Mouse (Mus musculus): ENCODE data around the gene Pgm5. TPM values are rescaled to one million over a fixed set of nuclear protein-coding genes. Genes with fewer than 3 reads are reported as not detected.
"Not testable (repeated sequence)": the region's sequence is repeated elsewhere in the genome, so short reads cannot be mapped to it uniquely, and the experiment has no call there.

Gene Pgm5
- polyA plus RNA-seq, 1 experiment from 2014 or later = 6.5 TPM

DNA sequence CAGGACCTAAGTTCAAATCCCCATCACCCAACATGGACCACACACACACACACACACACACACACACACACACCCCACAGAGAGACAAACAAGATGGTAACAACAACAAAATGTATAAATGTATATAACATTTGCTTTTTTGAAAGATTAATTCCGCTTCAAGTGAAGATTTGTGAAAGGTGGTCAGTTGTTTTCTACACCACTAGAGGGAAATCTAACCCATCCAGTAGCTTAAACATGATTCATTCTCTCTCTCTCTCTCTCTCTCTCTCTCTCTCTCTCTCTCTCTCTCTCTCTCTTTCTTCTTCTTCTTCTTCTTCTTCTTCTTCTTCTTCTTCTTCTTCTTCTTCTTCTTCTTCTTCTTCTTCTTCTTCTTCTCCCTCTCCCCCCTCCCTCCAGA, 158.5 kb downstream of the Pgm5 start:
- H3K4me1 ChIP-seq = not testable (repeated sequence)

DNA sequence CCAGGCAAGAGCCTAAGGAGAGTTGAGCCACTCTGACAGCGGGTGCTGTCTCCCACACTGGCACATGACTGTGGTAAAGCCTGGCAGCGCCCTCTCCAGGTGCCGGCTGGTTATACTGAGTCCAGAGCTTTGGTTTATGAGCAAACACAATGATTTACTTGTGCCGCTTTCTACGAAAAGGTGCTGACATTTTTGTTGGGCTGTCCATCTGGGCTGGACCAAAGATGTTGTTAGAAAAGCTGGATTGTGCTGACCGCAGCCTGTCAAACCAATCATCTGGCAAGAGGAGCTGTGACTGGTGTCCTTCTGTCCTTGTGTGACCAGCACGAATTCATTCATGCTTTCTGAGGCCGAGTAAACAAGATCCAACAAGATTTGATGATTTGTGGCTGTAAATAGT, 159.9 kb downstream of the Pgm5 start:
- H3K36me3 ChIP-seq = no peaks in the 10 kb centered on the region
- WGBS = 70% methylated on average over 8 of the region's 8 CpGs
- no peaks in the 10 kb centered on the region for H3K4me1 ChIP-seq
- no peaks in the 10 kb centered on the region for H3K27me3 ChIP-seq
- no peaks in the 10 kb centered on the region for H3K9me3 ChIP-seq (replicated peaks)
- no peak for ATAC-seq (ENCODE audit: insufficient number of reproducible peaks, low FRiP score, low TSS enrichment, low read depth)
- H3K4me3 ChIP-seq (replicated peaks) = no peak overlapping the region
- H3K9ac ChIP-seq = no peak overlapping the region
- no peak overlapping the region for H3K4me2 ChIP-seq (replicated peaks)
- no peak overlapping the region for H3K27ac ChIP-seq (replicated peaks)

More for the DNA sequence above, 158.5 kb downstream of the Pgm5 start:
- H3K4me3 ChIP-seq (replicated peaks); H3K9ac ChIP-seq; H3K4me2 ChIP-seq (replicated peaks); H3K27me3 ChIP-seq; H3K36me3 ChIP-seq; H3K27ac ChIP-seq (replicated peaks); H3K9me3 ChIP-seq (replicated peaks); ATAC-seq (ENCODE audit: insufficient number of reproducible peaks, low FRiP score, low TSS enrichment, low read depth): not testable (repeated sequence)
- 47% methylated on average over 1 of the region's 1 CpGs for WGBS

DNA sequence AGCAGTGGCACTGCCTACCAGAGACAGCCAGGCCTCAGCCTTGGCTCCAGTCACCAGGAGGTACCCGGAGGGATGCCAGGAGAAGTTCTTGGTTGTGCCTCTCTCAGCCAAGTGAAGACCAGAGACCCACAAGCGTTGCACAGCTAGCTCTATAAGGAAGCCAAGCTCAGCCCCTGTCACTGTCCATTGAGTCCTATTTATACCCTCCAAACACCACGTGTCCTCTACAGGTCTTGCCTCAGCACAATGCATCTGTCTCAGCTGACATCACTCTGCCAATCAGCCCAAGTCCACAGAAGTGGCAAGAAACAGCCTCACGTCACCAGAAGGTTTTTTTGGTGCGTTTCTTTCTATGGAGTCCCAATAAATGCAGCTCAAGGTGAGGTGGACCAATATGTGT, 161.0 kb downstream of the Pgm5 start:
- no peak for ATAC-seq (ENCODE audit: insufficient number of reproducible peaks, low FRiP score, low TSS enrichment, low read depth)
- no peaks in the 10 kb centered on the region for H3K36me3 ChIP-seq
- no peak overlapping the region for H3K4me2 ChIP-seq (replicated peaks)
- H3K27me3 ChIP-seq = no peaks in the 10 kb centered on the region
- H3K4me1 ChIP-seq = no peaks in the 10 kb centered on the region
- no peaks in the 10 kb centered on the region for H3K9me3 ChIP-seq (replicated peaks)
- H3K4me3 ChIP-seq (replicated peaks) = no peak overlapping the region
- no peak overlapping the region for H3K27ac ChIP-seq (replicated peaks)
- H3K9ac ChIP-seq = no peak overlapping the region
- WGBS = 89% methylated on average over 5 of the region's 5 CpGs

DNA sequence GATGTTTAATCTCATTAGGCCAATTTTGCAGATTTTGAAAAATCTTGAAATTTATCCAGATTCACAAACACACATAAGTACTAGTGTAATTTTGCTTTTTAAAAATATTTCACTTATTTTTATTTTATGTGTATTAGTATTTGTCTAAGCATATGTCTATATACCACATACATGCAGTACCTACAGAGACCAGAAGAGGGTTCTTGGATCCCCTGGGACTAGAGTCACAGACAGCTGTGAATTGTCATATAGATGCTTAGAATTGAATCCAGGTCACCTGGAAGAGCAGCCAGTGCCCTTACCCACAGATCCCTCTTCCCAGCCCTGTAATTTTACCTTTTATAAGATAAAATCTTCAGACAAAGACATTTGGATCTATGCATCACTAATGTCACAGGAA, 161.7 kb downstream of the Pgm5 start:
- Histone ChIP-seq H3K4me3 (replicated peaks) (no peak overlapping the region), H3K9me3 (replicated peaks) (no peaks in the 10 kb centered on the region), H3K36me3 (no peaks in the 10 kb centered on the region), H3K9ac (no peak overlapping the region), H3K4me1 (no peaks in the 10 kb centered on the region), H3K4me2 (replicated peaks) (no peak overlapping the region), H3K27me3 (no peaks in the 10 kb centered on the region), H3K27ac (replicated peaks) (no peak overlapping the region)
- no peak for ATAC-seq (ENCODE audit: insufficient number of reproducible peaks, low FRiP score, low TSS enrichment, low read depth)

DNA sequence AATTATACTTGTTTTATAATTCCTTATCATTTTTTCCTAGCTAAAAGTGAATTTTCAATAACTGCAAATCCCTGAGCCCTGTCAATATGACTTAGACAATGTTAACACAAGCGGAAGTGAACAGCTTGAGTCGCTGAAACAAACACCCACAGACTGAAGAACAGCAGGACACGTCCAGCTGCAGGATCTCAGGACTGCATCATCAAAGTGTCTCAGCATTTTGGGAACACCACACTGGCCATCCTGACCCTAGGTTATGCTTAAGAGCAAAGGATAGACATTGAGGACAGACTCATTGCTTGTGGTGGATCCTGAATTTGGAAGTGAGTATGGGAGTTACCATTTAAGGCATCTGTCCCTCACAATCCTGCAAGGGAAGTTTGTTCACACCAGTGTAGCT, 162.5 kb downstream of the Pgm5 start:
- no peak for ATAC-seq (ENCODE audit: insufficient number of reproducible peaks, low FRiP score, low TSS enrichment, low read depth)
- H3K4me1 ChIP-seq = no peaks in the 10 kb centered on the region
- no peaks in the 10 kb centered on the region for H3K27me3 ChIP-seq
- no peak overlapping the region for H3K27ac ChIP-seq (replicated peaks)
- no peak overlapping the region for H3K4me3 ChIP-seq (replicated peaks)
- no peaks in the 10 kb centered on the region for H3K9me3 ChIP-seq (replicated peaks)
- no peak overlapping the region for H3K9ac ChIP-seq
- H3K4me2 ChIP-seq (replicated peaks) = no peak overlapping the region
- no peaks in the 10 kb centered on the region for H3K36me3 ChIP-seq
- WGBS = 84% methylated on average over 3 of the region's 3 CpGs

DNA sequence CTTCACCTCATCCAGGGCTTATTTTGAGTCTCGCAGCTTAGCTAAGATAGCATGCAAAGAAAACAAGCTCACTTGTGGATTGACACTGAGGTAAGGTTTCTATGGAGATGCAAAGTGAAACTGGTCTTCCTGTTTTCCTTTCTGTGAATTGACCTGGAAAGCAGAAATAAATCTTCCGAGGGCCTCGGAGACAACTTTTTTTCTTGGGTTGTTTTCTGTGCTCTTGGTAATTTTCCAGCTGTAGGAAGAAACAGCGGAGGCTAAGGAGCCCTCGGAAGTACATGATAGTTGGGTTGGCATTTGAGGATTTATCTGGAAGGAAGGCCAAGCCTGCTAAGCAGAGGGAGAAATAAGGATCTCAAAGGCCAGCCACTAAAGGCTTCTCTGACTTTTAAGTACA, 163.0 kb downstream of the Pgm5 start:
- H3K9me3 ChIP-seq (replicated peaks) = no peaks in the 10 kb centered on the region
- no peak overlapping the region for H3K4me3 ChIP-seq (replicated peaks)
- H3K9ac ChIP-seq = no peak overlapping the region
- ATAC-seq (ENCODE audit: insufficient number of reproducible peaks, low FRiP score, low TSS enrichment, low read depth) = no peak
- H3K27me3 ChIP-seq = no peaks in the 10 kb centered on the region
- H3K27ac ChIP-seq (replicated peaks) = no peak overlapping the region
- no peak overlapping the region for H3K4me2 ChIP-seq (replicated peaks)
- WGBS = 61% methylated on average over 5 of the region's 5 CpGs
- H3K36me3 ChIP-seq = no peaks in the 10 kb centered on the region
- no peaks in the 10 kb centered on the region for H3K4me1 ChIP-seq

DNA sequence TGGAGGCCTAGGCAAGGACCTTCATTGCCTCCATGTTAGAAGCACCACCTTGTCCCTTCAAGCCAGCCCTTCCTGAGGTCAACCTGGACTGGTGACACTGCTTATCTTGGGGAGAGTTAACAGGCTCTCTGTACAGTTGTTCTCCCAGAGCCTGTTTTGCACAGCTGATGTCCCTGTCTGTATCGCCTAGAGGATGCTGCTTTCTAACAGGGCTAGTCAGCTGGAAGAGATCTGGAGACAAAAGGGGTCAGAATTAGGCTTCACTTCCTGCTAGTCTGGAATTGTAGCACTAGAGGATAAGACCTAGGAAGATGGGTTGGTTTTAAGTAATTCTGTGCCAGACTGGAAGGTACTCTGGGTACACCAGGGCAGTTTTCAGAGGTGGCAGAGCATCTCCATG, 163.7 kb downstream of the Pgm5 start:
- H3K4me3 ChIP-seq (replicated peaks) = no peak overlapping the region
- WGBS = 71% methylated on average over 1 of the region's 1 CpGs
- H3K27ac ChIP-seq (replicated peaks) = no peak overlapping the region
- no peaks in the 10 kb centered on the region for H3K4me1 ChIP-seq
- H3K27me3 ChIP-seq = no peaks in the 10 kb centered on the region
- ATAC-seq (ENCODE audit: insufficient number of reproducible peaks, low FRiP score, low TSS enrichment, low read depth) = no peak
- H3K9ac ChIP-seq = no peak overlapping the region
- no peaks in the 10 kb centered on the region for H3K36me3 ChIP-seq
- H3K4me2 ChIP-seq (replicated peaks) = no peak overlapping the region
- H3K9me3 ChIP-seq (replicated peaks) = no peaks in the 10 kb centered on the region

DNA sequence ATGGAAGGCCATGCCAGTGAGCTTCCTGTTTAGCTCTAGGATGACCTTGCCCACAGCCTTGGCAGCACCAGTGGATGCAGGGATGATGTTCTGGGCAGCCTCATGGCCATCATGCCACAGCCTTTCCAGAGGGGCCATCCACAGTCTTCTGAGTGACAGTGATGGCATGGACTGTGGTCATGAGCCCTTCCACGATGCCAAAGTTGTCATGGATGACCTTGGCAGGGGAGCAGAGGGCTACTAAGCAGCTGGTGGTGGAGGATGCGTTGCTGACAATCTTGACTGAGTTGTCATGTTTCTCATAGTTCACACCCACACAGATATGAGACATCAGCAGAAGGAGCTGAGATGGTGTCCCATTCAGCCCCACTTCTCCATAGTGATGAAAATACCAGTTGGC, 169.0 kb downstream of the Pgm5 start:
- H3K9me3 ChIP-seq (replicated peaks) = no peaks in the 10 kb centered on the region
- no peak overlapping the region for H3K9ac ChIP-seq
- ATAC-seq (ENCODE audit: insufficient number of reproducible peaks, low FRiP score, low TSS enrichment, low read depth) = no peak
- no peaks in the 10 kb centered on the region for H3K4me1 ChIP-seq
- 87% methylated on average over 2 of the region's 2 CpGs for WGBS
- no peak overlapping the region for H3K4me3 ChIP-seq (replicated peaks)
- no peaks in the 10 kb centered on the region for H3K27me3 ChIP-seq
- H3K36me3 ChIP-seq = no peaks in the 10 kb centered on the region
- H3K4me2 ChIP-seq (replicated peaks) = no peak overlapping the region
- H3K27ac ChIP-seq (replicated peaks) = no peak overlapping the region

DNA sequence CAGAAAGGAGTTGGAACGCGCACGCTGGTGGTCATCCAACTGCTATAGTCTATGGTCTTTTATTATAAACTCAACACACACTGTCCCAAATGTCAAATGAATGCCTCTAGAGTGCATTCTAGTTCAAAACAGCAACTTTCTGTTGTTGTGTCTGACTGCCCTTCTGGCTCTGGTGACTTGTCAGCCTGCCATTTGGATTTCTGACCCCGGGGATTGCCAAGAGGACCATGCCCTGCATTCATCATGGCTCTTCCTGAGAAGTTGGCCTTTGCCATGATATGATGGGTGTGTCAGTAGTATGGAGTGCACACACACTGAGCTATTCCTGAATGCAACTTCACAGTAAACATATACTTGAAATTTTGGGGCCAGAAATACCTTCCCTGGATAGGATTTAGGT, 172.1 kb downstream of the Pgm5 start:
- no peak overlapping the region for H3K4me3 ChIP-seq (replicated peaks)
- H3K27ac ChIP-seq (replicated peaks) = no peak overlapping the region
- H3K36me3 ChIP-seq = no peaks in the 10 kb centered on the region
- no peaks in the 10 kb centered on the region for H3K27me3 ChIP-seq
- H3K4me2 ChIP-seq (replicated peaks) = no peak overlapping the region
- no peak overlapping the region for H3K9ac ChIP-seq
- WGBS = 92% methylated on average over 4 of the region's 4 CpGs
- ATAC-seq (ENCODE audit: insufficient number of reproducible peaks, low FRiP score, low TSS enrichment, low read depth) = no peak
- H3K4me1 ChIP-seq = no peaks in the 10 kb centered on the region
- no peaks in the 10 kb centered on the region for H3K9me3 ChIP-seq (replicated peaks)

DNA sequence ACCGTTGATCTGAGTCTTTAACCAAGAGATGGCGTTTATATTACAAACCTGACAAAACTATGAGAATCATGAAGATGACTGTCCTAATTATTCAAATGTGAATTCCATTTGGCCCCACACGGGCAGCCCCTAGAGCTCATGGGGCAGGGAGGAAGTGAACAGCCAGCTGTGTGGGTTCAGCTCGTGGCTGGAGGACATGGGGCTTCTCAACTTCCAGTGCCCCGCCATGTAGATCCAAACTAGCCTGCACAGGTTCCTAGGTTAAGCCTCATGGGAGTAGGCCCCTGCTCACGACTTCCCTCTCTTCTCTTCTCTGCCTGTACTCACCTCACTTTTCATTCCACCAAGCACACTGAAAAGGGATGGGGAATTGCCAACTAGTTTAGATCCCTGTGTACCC, 173.3 kb downstream of the Pgm5 start:
- Histone ChIP-seq H3K9me3 (replicated peaks) (no peaks in the 10 kb centered on the region), H3K4me1 (no peaks in the 10 kb centered on the region), H3K4me2 (replicated peaks) (no peak overlapping the region), H3K4me3 (replicated peaks) (no peak overlapping the region), H3K9ac (no peak overlapping the region), H3K36me3 (no peaks in the 10 kb centered on the region), H3K27me3 (no peaks in the 10 kb centered on the region), H3K27ac (replicated peaks) (no peak overlapping the region)
- 71% methylated on average over 6 of the region's 6 CpGs for WGBS
- ATAC-seq (ENCODE audit: insufficient number of reproducible peaks, low FRiP score, low TSS enrichment, low read depth) = no peak

DNA sequence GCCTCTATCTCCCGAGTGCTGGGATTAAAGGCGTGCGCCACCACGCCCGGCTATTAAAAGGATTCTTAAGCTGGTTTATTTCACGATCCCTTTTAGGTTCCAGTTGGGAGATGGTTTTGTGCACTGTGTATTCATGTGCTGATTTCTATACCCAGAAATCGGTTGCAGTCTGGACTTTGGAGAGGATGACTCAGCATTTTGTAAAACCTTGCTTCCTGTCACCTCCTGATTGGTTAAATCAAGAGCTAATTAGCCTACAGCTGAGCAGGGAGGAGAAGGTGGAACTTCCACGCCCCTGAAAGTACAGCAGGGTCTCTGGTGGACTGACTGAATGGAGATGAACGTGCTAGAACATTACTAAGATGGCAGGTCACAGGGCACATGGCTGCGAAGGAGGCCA, 175.2 kb downstream of the Pgm5 start:
- Histone ChIP-seq H3K36me3 (no peaks in the 10 kb centered on the region), H3K9me3 (replicated peaks) (no peaks in the 10 kb centered on the region), H3K4me3 (replicated peaks) (no peak overlapping the region), H3K4me2 (replicated peaks) (no peak overlapping the region), H3K27ac (replicated peaks) (no peak overlapping the region), H3K9ac (no peak overlapping the region), H3K27me3 (no peaks in the 10 kb centered on the region), H3K4me1 (no peaks in the 10 kb centered on the region)
- ATAC-seq (ENCODE audit: insufficient number of reproducible peaks, low FRiP score, low TSS enrichment, low read depth) = no peak
- 85% methylated on average over 10 of the region's 10 CpGs for WGBS

DNA sequence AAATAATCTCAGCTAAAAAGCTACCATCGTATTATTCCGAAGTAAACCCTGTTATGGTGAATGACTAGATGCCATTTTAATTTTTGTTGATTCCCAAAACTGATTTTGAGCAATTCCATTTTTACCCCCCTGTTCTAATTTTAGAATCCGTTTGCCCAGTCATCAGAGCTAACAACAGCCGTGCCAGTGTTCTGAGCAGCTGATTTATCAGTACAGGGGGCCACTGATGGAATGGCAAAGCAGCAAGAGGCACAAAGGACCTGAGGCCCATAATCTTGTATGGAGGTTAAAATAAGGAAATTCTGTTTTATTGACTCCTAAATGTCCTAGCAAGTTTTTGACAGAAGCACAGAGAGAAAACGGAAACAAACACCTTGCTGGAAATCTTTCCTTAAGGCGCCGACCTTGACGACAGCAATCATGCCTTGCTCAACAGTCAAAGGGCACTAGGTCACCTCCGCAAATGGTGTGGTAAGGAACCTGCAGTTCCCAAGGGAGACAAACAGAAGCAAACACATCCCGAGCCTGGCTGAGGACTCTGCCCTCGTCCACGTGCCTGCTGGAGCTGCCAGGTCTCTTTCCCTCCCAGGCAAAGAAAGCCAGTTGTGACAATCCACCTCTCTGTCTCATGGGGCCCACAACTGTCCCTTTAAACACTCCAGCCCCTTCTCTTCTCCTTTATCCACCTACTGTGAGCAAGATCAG, 178.5 kb downstream of the Pgm5 start:
- 58% methylated on average over 12 of the region's 12 CpGs for WGBS
- H3K4me1 ChIP-seq = no peaks in the 10 kb centered on the region
- H3K36me3 ChIP-seq = no peaks in the 10 kb centered on the region
- ATAC-seq (ENCODE audit: insufficient number of reproducible peaks, low FRiP score, low TSS enrichment, low read depth) = no peak
- no peaks in the 10 kb centered on the region for H3K27me3 ChIP-seq
- H3K9ac ChIP-seq = no peak overlapping the region
- H3K4me2 ChIP-seq (replicated peaks) = no peak overlapping the region
- H3K9me3 ChIP-seq (replicated peaks) = no peaks in the 10 kb centered on the region
- H3K4me3 ChIP-seq (replicated peaks) = no peak overlapping the region
- no peak overlapping the region for H3K27ac ChIP-seq (replicated peaks)
